Mouse (Mus musculus): Measurements from ENCODE around the gene Acnat2. TPM values are rescaled to one million over a fixed set of nuclear protein-coding genes. Genes with fewer than 3 reads are reported as not detected.
"Not testable (repeated sequence)": the region's sequence is repeated elsewhere in the genome, so short reads cannot be mapped to it uniquely, and the experiment has no call there.

Gene Acnat2
- polyA plus RNA-seq (2011; ENCODE audit: insufficient read depth, insufficient read length, low read depth, missing spikeins), result not detected in 2 replicates

- not testable (repeated sequence) for H3K4me3 ChIP-seq (ENCODE audit: low read depth, low read length); H3K27ac ChIP-seq (ENCODE audit: insufficient read depth, low read length); H3K4me1 ChIP-seq (ENCODE audit: control insufficient read depth, insufficient read depth, low read length); H3K9me3 ChIP-seq (replicated peaks; ENCODE audit: control insufficient read depth, insufficient read depth, low read length, poor library complexity, severe bottlenecking); H3K9ac ChIP-seq (ENCODE audit: low read depth, poor library complexity, severe bottlenecking); H3K36me3 ChIP-seq (ENCODE audit: control insufficient read depth, insufficient read depth, low read length, poor library complexity, severe bottlenecking); H3K27me3 ChIP-seq (ENCODE audit: control insufficient read depth, insufficient read depth, low read length, poor library complexity, severe bottlenecking)
Measured at GRCm38 (mm10) chr4:49407957-49408356, at the start of gene Acnat2. TSS of gene Acnat2 (minus strand) at chr4:49408151.

GRCm38 (mm10) chr4:49456171-49456570 lies 48.2 kb upstream of the Acnat2 start:
- no peaks in the 10 kb centered on the region for H3K36me3 ChIP-seq (ENCODE audit: control insufficient read depth, insufficient read depth, low read length, poor library complexity, severe bottlenecking)
- H3K27me3 ChIP-seq (ENCODE audit: control insufficient read depth, insufficient read depth, low read length, poor library complexity, severe bottlenecking), result no peaks in the 10 kb centered on the region
- no peak overlapping the region for H3K27ac ChIP-seq (ENCODE audit: insufficient read depth, low read length)
- H3K9ac ChIP-seq (ENCODE audit: low read depth, poor library complexity, severe bottlenecking), result no peak overlapping the region
- H3K4me3 ChIP-seq (ENCODE audit: low read depth, low read length), result no peak overlapping the region
- H3K4me1 ChIP-seq (ENCODE audit: control insufficient read depth, insufficient read depth, low read length), result no peaks in the 10 kb centered on the region
- H3K9me3 ChIP-seq (replicated peaks; ENCODE audit: control insufficient read depth, insufficient read depth, low read length, poor library complexity, severe bottlenecking), result no peaks in the 10 kb centered on the region
- TF ChIP-seq EP300 (IDR thresholded peaks at IDR 0.05; ENCODE audit: insufficient read depth, low read depth, low read length) (no peak), CTCF (IDR thresholded peaks at IDR 0.05; ENCODE audit: low read depth, low read length) (no peak), POLR2A (IDR thresholded peaks at IDR 0.05; ENCODE audit: insufficient read depth, low read length) (no peak)

GRCm38 (mm10) chr4:49451848-49452551 lies 44.0 kb upstream of the Acnat2 start:
- H3K27ac ChIP-seq (ENCODE audit: insufficient read depth, low read length), result no peak overlapping the region
- no peak overlapping the region for H3K4me3 ChIP-seq (ENCODE audit: low read depth, low read length)
- TF ChIP-seq POLR2A (IDR thresholded peaks at IDR 0.05; ENCODE audit: insufficient read depth, low read length) (no peak), EP300 (IDR thresholded peaks at IDR 0.05; ENCODE audit: insufficient read depth, low read depth, low read length) (no peak), CTCF (IDR thresholded peaks at IDR 0.05; ENCODE audit: low read depth, low read length) (no peak)
- no peaks in the 10 kb centered on the region for H3K36me3 ChIP-seq (ENCODE audit: control insufficient read depth, insufficient read depth, low read length, poor library complexity, severe bottlenecking)
- H3K27me3 ChIP-seq (ENCODE audit: control insufficient read depth, insufficient read depth, low read length, poor library complexity, severe bottlenecking), result no peaks in the 10 kb centered on the region
- H3K4me1 ChIP-seq (ENCODE audit: control insufficient read depth, insufficient read depth, low read length), result no peaks in the 10 kb centered on the region
- no peaks in the 10 kb centered on the region for H3K9me3 ChIP-seq (replicated peaks; ENCODE audit: control insufficient read depth, insufficient read depth, low read length, poor library complexity, severe bottlenecking)
- H3K9ac ChIP-seq (ENCODE audit: low read depth, poor library complexity, severe bottlenecking), result no peak overlapping the region

GRCm38 (mm10) chr4:49451133-49451847 lies 43.3 kb upstream of the Acnat2 start:
- not testable (repeated sequence) for H3K9ac ChIP-seq (ENCODE audit: low read depth, poor library complexity, severe bottlenecking); H3K27me3 ChIP-seq (ENCODE audit: control insufficient read depth, insufficient read depth, low read length, poor library complexity, severe bottlenecking); H3K4me1 ChIP-seq (ENCODE audit: control insufficient read depth, insufficient read depth, low read length); H3K27ac ChIP-seq (ENCODE audit: insufficient read depth, low read length); H3K4me3 ChIP-seq (ENCODE audit: low read depth, low read length); H3K9me3 ChIP-seq (replicated peaks; ENCODE audit: control insufficient read depth, insufficient read depth, low read length, poor library complexity, severe bottlenecking); H3K36me3 ChIP-seq (ENCODE audit: control insufficient read depth, insufficient read depth, low read length, poor library complexity, severe bottlenecking)

- not testable (repeated sequence) for H3K9me3 ChIP-seq (replicated peaks; ENCODE audit: control insufficient read depth, insufficient read depth, low read length, poor library complexity, severe bottlenecking); H3K4me3 ChIP-seq (ENCODE audit: low read depth, low read length); H3K36me3 ChIP-seq (ENCODE audit: control insufficient read depth, insufficient read depth, low read length, poor library complexity, severe bottlenecking); H3K9ac ChIP-seq (ENCODE audit: low read depth, poor library complexity, severe bottlenecking); H3K27ac ChIP-seq (ENCODE audit: insufficient read depth, low read length); H3K4me1 ChIP-seq (ENCODE audit: control insufficient read depth, insufficient read depth, low read length); H3K27me3 ChIP-seq (ENCODE audit: control insufficient read depth, insufficient read depth, low read length, poor library complexity, severe bottlenecking)
Measured at GRCm38 (mm10) chr4:49436968-49437367, 29.0 kb upstream of the Acnat2 start.

GRCm38 (mm10) chr4:49410151-49410550 lies 2.2 kb upstream of the Acnat2 start:
- H3K4me1 ChIP-seq (ENCODE audit: control insufficient read depth, insufficient read depth, low read length); H3K9ac ChIP-seq (ENCODE audit: low read depth, poor library complexity, severe bottlenecking); H3K36me3 ChIP-seq (ENCODE audit: control insufficient read depth, insufficient read depth, low read length, poor library complexity, severe bottlenecking); H3K27me3 ChIP-seq (ENCODE audit: control insufficient read depth, insufficient read depth, low read length, poor library complexity, severe bottlenecking); H3K4me3 ChIP-seq (ENCODE audit: low read depth, low read length); H3K9me3 ChIP-seq (replicated peaks; ENCODE audit: control insufficient read depth, insufficient read depth, low read length, poor library complexity, severe bottlenecking); H3K27ac ChIP-seq (ENCODE audit: insufficient read depth, low read length): not testable (repeated sequence)
